Mouse (Mus musculus) small intestine, adult 2 months (tissue): Measurements from ENCODE around the gene Cobl. TPM values are rescaled to one million over a fixed set of nuclear protein-coding genes. Genes with fewer than 3 reads are reported as not detected.

Experiments used
- H3K27ac ChIP-seq: fragments of 200-500 bp; 2 replicates; pipeline ENCODE4 v1.5.1; 2012; ENCODE audit warnings: low read depth, low read length, control low read depth, inconsistent platforms; ENCODE audit not compliant: insufficient read depth
- H3K27me3 ChIP-seq: fragments of 200-500 bp; 2 replicates; pipeline ENCODE4 v1.6.1; 2012; ENCODE audit warnings: mild to moderate bottlenecking, moderate library complexity, low read length, inconsistent platforms; ENCODE audit not compliant: control insufficient read depth, insufficient read depth
- H3K36me3 ChIP-seq: fragments of 200-500 bp; 2 replicates; pipeline ENCODE4 v1.6.1; 2012; ENCODE audit warnings: mild to moderate bottlenecking, low read length, control low read depth, inconsistent platforms; ENCODE audit not compliant: control insufficient read depth, insufficient read depth
- H3K4me1 ChIP-seq: fragments of 200-500 bp; 2 replicates; pipeline ENCODE4 v1.6.1; 2012; ENCODE audit warnings: low read length, inconsistent platforms, mixed read lengths; ENCODE audit not compliant: control insufficient read depth, insufficient read depth, insufficient read length
- H3K4me3 ChIP-seq: fragments of 200-500 bp; 2 replicates; pipeline ENCODE4 v1.5.1; 2012; ENCODE audit warnings: low read depth, mild to moderate bottlenecking, control low read depth, inconsistent platforms, low read length, moderate library complexity
- CTCF ChIP-seq: fragments of 200-500 bp; IDR thresholded peaks from 2 replicates; pipeline ENCODE4 v1.5.1; 2012; ENCODE audit warnings: low read depth, mild to moderate bottlenecking, control low read depth, inconsistent platforms, low read length, moderate library complexity, mixed read lengths; ENCODE audit not compliant: insufficient replicate concordance, insufficient read length; ENCODE audit errors: extremely low read depth
- POLR2A ChIP-seq: fragments of 200-500 bp; IDR thresholded peaks from 2 replicates; pipeline ENCODE4 v1.6.1; 2012; ENCODE audit warnings: low read depth, mild to moderate bottlenecking, control low read depth, inconsistent platforms, low read length, moderate library complexity
- WGBS: fragments of 180-500 bp; shearing (Covaris S2); methylation state at CpG from one replicate; pipeline ENCODE4 v1.1.7; 2018; 5-methylcytosine and 5-hydroxymethylcytosine counted together
- polyA plus RNA-seq: library from polyadenylated mRNA; depleted of rRNA; stranded (reverse); fragments of >200 nt; gene quantifications from 2 replicates; pipeline ENCODE4 v1.2.3, GENCODE M21; 2012

The Cobl gene
- polyA plus RNA-seq, 1 experiment = 42.1 TPM

DNA sequence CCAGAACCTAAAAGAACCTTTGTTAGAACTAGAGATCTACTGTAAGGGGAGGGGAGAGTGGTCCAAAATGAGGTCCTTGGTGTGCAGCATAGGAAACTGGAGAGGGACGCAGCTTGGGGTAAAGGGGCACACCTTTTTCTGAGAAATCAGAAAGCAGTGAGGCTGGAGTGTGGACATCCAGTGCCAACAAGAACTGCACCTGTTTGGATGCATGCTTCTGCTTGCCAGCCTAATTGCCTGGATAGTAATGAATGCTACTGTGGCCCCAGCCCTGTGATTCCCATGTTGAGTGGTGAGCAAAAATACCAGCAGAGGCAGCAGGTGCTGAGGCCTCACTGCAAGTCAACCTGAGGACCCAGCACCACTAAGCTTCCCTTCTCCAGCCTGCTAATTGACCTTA, 469 bp upstream of the Cobl start:
- H3K27ac ChIP-seq = 0 out of 2 replicates have a peak overlapping the region, but pooled peaks have one; percentile 1
- no peaks in the 10 kb centered on the region for H3K36me3 ChIP-seq
- no peaks in the 10 kb centered on the region; the same call in 1 of the 2 replicates for H3K27me3 ChIP-seq
- H3K4me1 ChIP-seq = peaks cover 2% of the 10 kb centered on the region; the same call in 1 of the 2 replicates
- peak overlapping the region; percentile 86 for H3K4me3 ChIP-seq
- 35% methylated on average over 1 of the region's 1 CpGs for WGBS
- TF ChIP-seq POLR2A = no peak
- no peak for TF ChIP-seq CTCF

DNA sequence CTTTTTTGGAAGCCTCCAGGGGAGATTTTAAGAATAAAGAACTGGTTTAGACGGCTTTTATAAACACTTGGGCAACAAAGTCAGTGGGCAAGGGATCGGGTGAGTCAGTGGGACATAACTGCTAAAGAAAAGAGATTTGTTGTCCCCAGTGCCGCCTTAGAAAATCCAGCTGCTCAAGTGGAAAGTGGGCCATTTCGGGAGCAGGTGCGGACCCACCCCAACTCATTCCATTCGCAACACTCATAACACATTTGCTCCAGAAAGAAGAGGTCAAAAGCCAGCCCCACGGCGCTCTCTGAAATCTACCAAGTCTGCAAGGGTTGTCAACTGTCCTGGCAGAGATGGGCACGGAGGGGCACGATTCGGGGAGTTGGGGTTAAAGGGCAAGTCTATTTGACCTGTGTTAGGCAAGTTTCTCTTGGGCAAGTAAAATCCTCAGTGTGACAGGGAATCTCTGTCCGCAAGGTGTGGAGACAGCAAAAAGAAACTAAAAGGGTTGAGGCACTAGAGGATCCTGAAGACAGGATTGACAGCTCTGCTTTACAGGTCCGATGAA, 1.1 kb downstream of the Cobl start:
- Histone ChIP-seq H3K36me3 (no peaks in the 10 kb centered on the region), H3K27me3 (no peaks in the 10 kb centered on the region; the same call in 1 of the 2 replicates), H3K4me1 (peaks cover under 1% of the 10 kb centered on the region; the same call in 1 of the 2 replicates), H3K27ac (0 out of 2 replicates have a peak overlapping the region, but pooled peaks have one; percentile 3), H3K4me3 (peak overlapping the region; percentile 86)
- WGBS = 40% methylated on average over 13 of the region's 13 CpGs
- TF ChIP-seq CTCF (no peak), POLR2A (no peak)

DNA sequence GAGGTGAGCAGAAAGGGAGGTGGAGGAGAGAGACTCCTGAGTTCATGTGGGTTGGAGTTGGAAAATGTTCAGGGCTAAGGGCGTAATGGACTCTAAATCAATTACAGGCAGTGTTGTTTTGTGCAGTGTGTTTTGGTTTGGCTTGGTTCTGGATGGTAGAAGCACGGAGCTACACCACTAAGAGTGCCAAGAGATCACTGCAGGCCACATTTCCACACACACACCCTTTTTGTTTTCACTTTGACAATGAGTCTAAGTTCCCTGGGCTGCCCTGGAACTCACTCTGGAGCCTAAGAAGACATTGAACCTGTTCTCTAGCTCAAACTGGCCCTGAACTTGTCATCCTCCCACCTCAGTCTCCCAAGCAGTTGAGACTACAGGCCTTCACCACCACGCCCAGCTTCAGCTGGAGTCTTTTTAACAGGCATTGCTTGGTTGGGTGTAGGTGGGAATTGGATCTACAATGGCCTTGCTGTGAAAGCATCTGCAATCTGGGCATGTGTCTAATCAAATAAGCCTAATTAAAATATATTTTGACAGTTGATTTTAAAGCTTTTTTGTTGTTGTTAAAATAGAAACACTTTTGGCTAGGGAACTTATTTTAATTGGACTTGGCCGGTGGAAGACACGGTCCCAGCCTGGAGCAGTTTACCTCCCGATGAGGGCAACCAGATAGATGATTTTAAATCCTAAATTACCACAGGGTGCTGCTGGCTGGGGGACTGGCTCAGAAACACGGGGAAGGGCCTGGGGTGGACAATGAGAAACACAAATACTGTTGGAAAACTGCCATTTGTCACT, 4.8 kb downstream of the Cobl start:
- WGBS = 64% methylated on average over 7 of the region's 7 CpGs
- no peak overlapping the region for H3K27ac ChIP-seq
- TF ChIP-seq CTCF (no peak), POLR2A (no peak)

DNA sequence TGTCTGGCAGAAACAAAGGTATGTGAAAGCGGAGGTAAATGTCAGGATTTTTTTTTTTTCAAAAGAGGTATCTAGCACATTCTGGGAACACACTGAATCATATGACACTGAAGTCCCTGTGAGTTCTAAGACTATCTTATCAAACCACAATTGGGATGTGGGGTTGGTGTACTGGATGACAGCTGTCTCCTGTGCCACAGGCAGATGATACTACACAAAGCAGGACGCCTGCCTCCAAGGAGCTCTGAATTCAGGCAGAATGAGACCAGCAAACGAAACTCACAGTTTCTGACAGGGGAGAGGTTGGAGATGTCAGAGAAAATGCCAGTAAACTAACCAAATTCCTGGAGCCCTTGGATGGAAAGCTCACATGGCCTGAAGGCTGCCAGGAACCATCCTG, 5.9 kb downstream of the Cobl start:
- TF ChIP-seq CTCF = no peak
- TF ChIP-seq POLR2A = no peak
- WGBS = 88% methylated on average over 3 of the region's 3 CpGs

More for the DNA sequence above, 4.8 kb downstream of the Cobl start:
- H3K36me3 ChIP-seq = no peaks in the 10 kb centered on the region
- no peaks in the 10 kb centered on the region; the same call in 1 of the 2 replicates for H3K4me1 ChIP-seq
- no peaks in the 10 kb centered on the region; the same call in 1 of the 2 replicates for H3K27me3 ChIP-seq
- no peak overlapping the region for H3K4me3 ChIP-seq

DNA sequence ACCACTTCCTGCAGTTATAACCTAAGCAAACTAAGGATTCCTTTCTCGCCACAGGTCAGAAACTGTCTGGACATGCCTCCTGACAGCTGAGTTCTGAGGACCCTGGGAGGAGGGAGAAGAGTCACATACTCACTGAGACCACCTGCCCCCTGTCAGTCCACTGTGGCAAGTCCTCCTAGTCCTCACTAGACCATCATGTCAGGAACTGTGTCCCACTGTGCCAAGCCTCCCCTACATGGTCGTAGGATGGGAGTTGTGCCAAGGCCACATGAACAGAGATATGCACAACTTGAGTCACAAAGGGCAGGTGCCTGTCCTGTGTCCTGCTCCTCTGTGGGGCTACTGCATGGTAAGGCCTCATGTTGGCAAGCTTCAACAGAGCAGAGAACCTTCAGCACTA, 6.4 kb downstream of the Cobl start:
- no peaks in the 10 kb centered on the region; the same call in 1 of the 2 replicates for H3K4me1 ChIP-seq
- WGBS = 66% methylated on average over 2 of the region's 2 CpGs
- H3K27me3 ChIP-seq = no peaks in the 10 kb centered on the region
- H3K36me3 ChIP-seq = no peaks in the 10 kb centered on the region
- TF ChIP-seq CTCF (no peak), POLR2A (no peak)
- H3K27ac ChIP-seq = no peak overlapping the region
- no peak overlapping the region for H3K4me3 ChIP-seq

More for the DNA sequence above, 5.9 kb downstream of the Cobl start:
- no peaks in the 10 kb centered on the region for H3K36me3 ChIP-seq
- no peak overlapping the region for H3K27ac ChIP-seq
- H3K4me1 ChIP-seq = no peaks in the 10 kb centered on the region; the same call in 1 of the 2 replicates
- H3K4me3 ChIP-seq = no peak overlapping the region
- no peaks in the 10 kb centered on the region for H3K27me3 ChIP-seq

DNA sequence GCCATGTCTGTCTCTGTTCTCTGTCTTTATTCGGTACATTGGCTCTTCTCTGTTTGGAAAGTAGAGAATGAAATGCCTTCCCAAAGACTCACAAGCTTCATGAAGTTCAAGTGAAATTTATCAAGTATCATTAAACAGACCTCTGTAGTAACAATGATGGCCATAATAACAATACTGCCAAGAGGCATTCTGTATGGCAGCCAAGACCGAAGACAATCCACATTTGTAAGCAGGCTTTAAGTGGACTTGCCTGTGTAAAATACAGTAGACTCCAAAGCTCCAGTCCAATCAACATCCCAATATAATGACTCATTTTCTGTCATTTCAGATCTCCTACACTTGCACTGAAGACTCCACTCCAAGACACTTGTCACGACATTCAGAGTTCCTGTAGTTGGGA, 16.7 kb downstream of the Cobl start:
- H3K4me1 ChIP-seq = no peaks in the 10 kb centered on the region
- no peaks in the 10 kb centered on the region for H3K27me3 ChIP-seq
- no peak for TF ChIP-seq POLR2A
- no peak for TF ChIP-seq CTCF
- H3K4me3 ChIP-seq = no peak overlapping the region
- no peaks in the 10 kb centered on the region for H3K36me3 ChIP-seq
- no peak overlapping the region for H3K27ac ChIP-seq
- WGBS = 79% methylated on average over 3 of the region's 3 CpGs

DNA sequence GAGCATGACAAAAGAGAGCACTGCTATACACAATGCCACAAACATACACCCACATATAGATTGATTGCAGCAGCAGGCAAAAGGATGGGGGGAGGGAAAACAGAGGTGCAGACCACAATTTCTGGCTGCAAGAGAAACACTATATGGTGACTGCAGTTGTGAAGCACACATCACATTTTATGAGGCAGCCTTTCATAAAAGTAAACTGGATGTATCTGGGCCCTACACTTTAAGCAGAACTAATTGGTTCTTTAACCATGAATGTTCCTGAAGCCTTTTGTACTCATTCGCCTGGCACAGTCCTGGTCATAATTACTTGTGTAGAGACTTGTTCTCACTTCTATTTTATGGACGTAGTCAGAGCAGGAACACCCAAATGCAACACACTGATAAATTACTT, 19.5 kb downstream of the Cobl start:
- H3K4me3 ChIP-seq = no peak overlapping the region
- no peaks in the 10 kb centered on the region; the same call in 1 of the 2 replicates for H3K4me1 ChIP-seq
- no peaks in the 10 kb centered on the region for H3K36me3 ChIP-seq
- WGBS = 84% methylated on average over 2 of the region's 2 CpGs
- no peak for TF ChIP-seq POLR2A
- TF ChIP-seq CTCF = no peak
- H3K27me3 ChIP-seq = no peaks in the 10 kb centered on the region
- no peak overlapping the region for H3K27ac ChIP-seq
